Mouse (Mus musculus) heart, embryonic 12.5 days (tissue): Measurements from ENCODE around the gene Lag3. TPM values are rescaled to one million over a fixed set of nuclear protein-coding genes. Genes with fewer than 3 reads are reported as not detected.

Experiments used
- ATAC-seq: fragments of 200-750 bp; cut with Nextera tagmentation; 2 replicates; pipeline ENCODE4 v1.8.0; 2017; ENCODE audit warnings: moderate TSS enrichment, moderate library complexity; ENCODE audit not compliant: insufficient number of reproducible peaks, low FRiP score
- H3K27ac ChIP-seq: fragments of 300-500 bp; sonication (generic); 2 replicates; pipeline ENCODE4 v1.5.1; 2016; ENCODE audit warnings: mild to moderate bottlenecking, moderate library complexity; ENCODE audit not compliant: poor library complexity, severe bottlenecking
- H3K27me3 ChIP-seq: fragments of 300-500 bp; sonication (generic); replicated peaks from 2 replicates; pipeline ENCODE4 v1.6.1; 2016; ENCODE audit warnings: mild to moderate bottlenecking, moderate library complexity
- H3K36me3 ChIP-seq: fragments of 300-500 bp; sonication (generic); 2 replicates; pipeline ENCODE4 v1.6.1; 2016; ENCODE audit warnings: mild to moderate bottlenecking, moderate library complexity
- H3K4me1 ChIP-seq: fragments of 300-500 bp; sonication (generic); replicated peaks from 2 replicates; pipeline ENCODE4 v1.6.1; 2016; ENCODE audit warnings: mild to moderate bottlenecking
- H3K4me2 ChIP-seq: fragments of 300-500 bp; sonication (generic); 2 replicates; pipeline ENCODE4 v1.6.1; 2016; ENCODE audit warnings: mild to moderate bottlenecking, moderate library complexity
- H3K4me3 ChIP-seq: fragments of 300-500 bp; sonication (generic); 2 replicates; pipeline ENCODE4 v1.5.1; 2016; ENCODE audit warnings: mild to moderate bottlenecking
- H3K9ac ChIP-seq: fragments of 300-500 bp; sonication (generic); 2 replicates; pipeline ENCODE4 v1.6.1; 2016; ENCODE audit warnings: mild to moderate bottlenecking, moderate library complexity
- H3K9me3 ChIP-seq: fragments of 300-500 bp; sonication (generic); replicated peaks from 2 replicates; pipeline ENCODE4 v1.6.1; 2016; ENCODE audit warnings: mild to moderate bottlenecking, moderate library complexity
- WGBS: fragments of 180-500 bp; shearing (Covaris S2); methylation state at CpG from one replicate; pipeline ENCODE4 v1.1.7; 2016; 5-methylcytosine and 5-hydroxymethylcytosine counted together
- polyA plus RNA-seq: library from polyadenylated mRNA; unstranded; fragments of >200 nt; fragmentation: Nextera tagmentation; extraction: Ambion mirVana; gene quantifications from 2 replicates; pipeline ENCODE4 v1.2.1, GENCODE M21; 2016

Lag3 gene
- polyA plus RNA-seq, 1 experiment from 2014 or later = 1.4 TPM

GRCm38 (mm10) chr6:124919695-124920317, 8.3 kb upstream of the Lag3 start, which contains the start of gene Ptms:
Gene Ptms (minus strand): TSS chr6:124920103.
- Histone ChIP-seq H3K36me3 (peaks cover under 1% of the 10 kb centered on the region; the same call in 1 of the 2 replicates), H3K27ac (peak within 1 kb of the TSS; percentile 100), H3K4me2 (peak within 1 kb of the TSS; percentile 96), H3K4me1 (peaks cover 45% of the 10 kb centered on the region), H3K27me3 (no peaks in the 10 kb centered on the region), H3K9me3 (no peaks in the 10 kb centered on the region), H3K9ac (peak within 1 kb of the TSS; percentile 60; the same call in 1 of the 2 replicates), H3K4me3 (peak within 1 kb of the TSS; percentile 34)
- ATAC-seq = peak; percentile 83
- WGBS = under 1% methylated on average over 13 of the region's 13 CpGs

- H3K4me2 ChIP-seq = peak overlapping the region; percentile 96
- 0 out of 2 replicates have a peak overlapping the region, but pooled peaks have one; percentile 39 for H3K9ac ChIP-seq
- peaks cover 52% of the 10 kb centered on the region for H3K4me1 ChIP-seq
- peaks cover 8% of the 10 kb centered on the region for H3K36me3 ChIP-seq
- H3K27ac ChIP-seq = peak overlapping the region; percentile 100
- WGBS = 19% methylated on average over 13 of the region's 14 CpGs
- no peaks in the 10 kb centered on the region for H3K27me3 ChIP-seq
- no peak for ATAC-seq
- H3K4me3 ChIP-seq = peak overlapping the region; percentile 94
- H3K9me3 ChIP-seq = no peaks in the 10 kb centered on the region
Observed at GRCm38 (mm10) chr6:124918890-124919627, 7.6 kb upstream of the Lag3 start.

- peak overlapping the region; percentile 100 for H3K9ac ChIP-seq
- H3K4me2 ChIP-seq = peak overlapping the region; percentile 96
- 20% methylated on average over 7 of the region's 7 CpGs for WGBS
- ATAC-seq = no peak
- peak overlapping the region; percentile 94 for H3K4me3 ChIP-seq
- peak overlapping the region; percentile 100 for H3K27ac ChIP-seq
- no peaks in the 10 kb centered on the region for H3K9me3 ChIP-seq
- no peaks in the 10 kb centered on the region for H3K27me3 ChIP-seq
- H3K4me1 ChIP-seq = peaks cover 58% of the 10 kb centered on the region
- H3K36me3 ChIP-seq = peaks cover 15% of the 10 kb centered on the region
Observed at GRCm38 (mm10) chr6:124918331-124918690, 6.8 kb upstream of the Lag3 start.

GRCm38 (mm10) chr6:124917518-124918330, 6.2 kb upstream of the Lag3 start:
- Histone ChIP-seq H3K27me3 (no peaks in the 10 kb centered on the region), H3K4me1 (peaks cover 58% of the 10 kb centered on the region)
- under 1% methylated on average over 68 of the region's 89 CpGs for WGBS

GRCm38 (mm10) chr6:124916695-124917517, 5.4 kb upstream of the Lag3 start:
- Histone ChIP-seq H3K4me1 (peaks cover 58% of the 10 kb centered on the region), H3K27ac (peak overlapping the region; percentile 100), H3K9me3 (no peaks in the 10 kb centered on the region), H3K4me2 (peak overlapping the region; percentile 96), H3K36me3 (peaks cover 21% of the 10 kb centered on the region), H3K27me3 (no peaks in the 10 kb centered on the region), H3K9ac (peak overlapping the region; percentile 100), H3K4me3 (peak overlapping the region; percentile 94)
- WGBS = 1% methylated on average over 66 of the region's 67 CpGs
- ATAC-seq = peak; percentile 75

More at GRCm38 (mm10) chr6:124917518-124918330, 6.2 kb upstream of the Lag3 start:
- H3K9ac ChIP-seq = peak overlapping the region; percentile 100
- H3K27ac ChIP-seq = peak overlapping the region; percentile 100
- peak overlapping the region; percentile 96 for H3K4me2 ChIP-seq
- peaks cover 21% of the 10 kb centered on the region for H3K36me3 ChIP-seq
- H3K9me3 ChIP-seq = no peaks in the 10 kb centered on the region
- peak; percentile 77 for ATAC-seq
- H3K4me3 ChIP-seq = peak overlapping the region; percentile 94

- 8% methylated on average over 12 of the region's 12 CpGs for WGBS
- Histone ChIP-seq H3K27ac (peak overlapping the region; percentile 100; the same call in 1 of the 2 replicates), H3K4me1 (peaks cover 61% of the 10 kb centered on the region), H3K9me3 (no peaks in the 10 kb centered on the region), H3K4me3 (peak overlapping the region; percentile 94), H3K9ac (peak overlapping the region; percentile 100), H3K4me2 (peak overlapping the region; percentile 96), H3K27me3 (0 out of 2 replicates have a peak, but pooled peaks cover 2% of the 10 kb centered on the region), H3K36me3 (peaks cover 21% of the 10 kb centered on the region)
- ATAC-seq = no peak
Observed at GRCm38 (mm10) chr6:124915942-124916694, 4.6 kb upstream of the Lag3 start.

- Histone ChIP-seq H3K27ac (no peak overlapping the region), H3K4me1 (peaks cover 60% of the 10 kb centered on the region), H3K4me3 (peak overlapping the region; percentile 94), H3K9ac (peak overlapping the region; percentile 100), H3K9me3 (no peaks in the 10 kb centered on the region), H3K4me2 (peak overlapping the region; percentile 96), H3K27me3 (peaks cover 7% of the 10 kb centered on the region; the same call in 1 of the 2 replicates), H3K36me3 (peaks cover 21% of the 10 kb centered on the region)
- WGBS = 22% methylated on average over 22 of the region's 22 CpGs
- no peak for ATAC-seq
Observed at GRCm38 (mm10) chr6:124915160-124915941, 3.8 kb upstream of the Lag3 start.

GRCm38 (mm10) chr6:124914511-124914910, 3.0 kb upstream of the Lag3 start:
- peaks cover 65% of the 10 kb centered on the region for H3K4me1 ChIP-seq
- H3K4me2 ChIP-seq = 0 out of 2 replicates have a peak overlapping the region, but pooled peaks have one; percentile 96
- ATAC-seq = no peak
- peaks cover 21% of the 10 kb centered on the region for H3K36me3 ChIP-seq
- H3K9ac ChIP-seq = peak overlapping the region; percentile 26; the same call in 1 of the 2 replicates
- no peaks in the 10 kb centered on the region for H3K9me3 ChIP-seq
- H3K4me3 ChIP-seq = no peak overlapping the region
- H3K27me3 ChIP-seq = peaks cover 16% of the 10 kb centered on the region
- no peak overlapping the region for H3K27ac ChIP-seq
- whole genome bisulfite sequencing = 86% methylated on average over 7 of the region's 7 CpGs

- 79% methylated on average over 14 of the region's 14 CpGs for WGBS
- no peak for ATAC-seq
- Histone ChIP-seq H3K27ac (0 out of 2 replicates have a peak overlapping the region, but pooled peaks have one; percentile 0), H3K9ac (peak overlapping the region; percentile 26; the same call in 1 of the 2 replicates), H3K36me3 (peaks cover 21% of the 10 kb centered on the region), H3K4me2 (no peak overlapping the region), H3K4me3 (no peak overlapping the region), H3K27me3 (peaks cover 16% of the 10 kb centered on the region), H3K4me1 (peaks cover 58% of the 10 kb centered on the region), H3K9me3 (no peaks in the 10 kb centered on the region)
Observed at GRCm38 (mm10) chr6:124913721-124914285, 2.3 kb upstream of the Lag3 start.
